Mouse (Mus musculus) limb, embryonic 14.5 days (tissue): ENCODE measurements at regions not wholly inside any gene's neighbourhood (a gene's known extent, or its start where the extent isn't known, plus 50 kb on each side); places are given as distances from the start of the nearest gene placed in this dataset.

Experiments
- ATAC-seq: fragments of 200-750 bp; cut with Nextera tagmentation; 2 replicates; pipeline ENCODE4 v1.8.0; 2017; ENCODE audit warnings: low read depth, moderate number of reproducible peaks, moderate TSS enrichment; ENCODE audit not compliant: low FRiP score
- DNase-seq: peaks from one replicate; pipeline ENCODE4 v3.0.0-alpha.2; 2015; ENCODE audit warnings: low spot score
- H3K27ac ChIP-seq: fragments of 300-500 bp; sonication (generic); replicated peaks from 2 replicates; pipeline ENCODE4 v1.5.1; 2014; ENCODE audit warnings: low read depth, mild to moderate bottlenecking, low read length, moderate library complexity, mixed read lengths
- H3K27me3 ChIP-seq: fragments of 300-500 bp; sonication (generic); 2 replicates; pipeline ENCODE4 v1.6.1; 2014; ENCODE audit warnings: low read length, mixed read lengths; ENCODE audit not compliant: control insufficient read depth, insufficient read depth
- H3K36me3 ChIP-seq: fragments of 300-500 bp; sonication (generic); 2 replicates; pipeline ENCODE4 v1.6.1; 2014; ENCODE audit warnings: mild to moderate bottlenecking, low read length, moderate library complexity, mixed read lengths; ENCODE audit not compliant: control insufficient read depth, insufficient read depth
- H3K4me1 ChIP-seq: fragments of 300-500 bp; sonication (generic); 2 replicates; pipeline ENCODE4 v1.6.1; 2014; ENCODE audit warnings: antibody characterized with exemption, low read length, mixed read lengths; ENCODE audit not compliant: control insufficient read depth, insufficient read depth
- H3K4me2 ChIP-seq: fragments of 300-500 bp; sonication (generic); replicated peaks from 2 replicates; pipeline ENCODE4 v1.6.1; 2014; ENCODE audit warnings: low read depth, mild to moderate bottlenecking, low read length, moderate library complexity; ENCODE audit not compliant: severe bottlenecking
- H3K4me3 ChIP-seq: fragments of 300-500 bp; sonication (generic); replicated peaks from 2 replicates; pipeline ENCODE4 v1.5.1; 2014; ENCODE audit warnings: low read length
- H3K9ac ChIP-seq: fragments of 300-500 bp; sonication (generic); 2 replicates; pipeline ENCODE4 v1.6.1; 2014; ENCODE audit warnings: mild to moderate bottlenecking, low read depth, low read length, moderate library complexity; ENCODE audit not compliant: severe bottlenecking
- H3K9me3 ChIP-seq: fragments of 300-500 bp; sonication (generic); 2 replicates; pipeline ENCODE4 v1.6.1; 2016; ENCODE audit warnings: low read length; ENCODE audit not compliant: control insufficient read depth
- POLR2A ChIP-seq: fragments of 200-500 bp; IDR thresholded peaks from 2 replicates; pipeline ENCODE4 v1.8.0; 2012; ENCODE audit warnings: inconsistent platforms, mild to moderate bottlenecking, moderate library complexity, borderline replicate concordance; ENCODE audit not compliant: insufficient read depth, insufficient read length; ENCODE audit errors: extremely low read depth
- WGBS: fragments of 180-500 bp; shearing (Covaris S2); extraction: QIAGEN DNeasy Blood & Tissue Kit; methylation state at CpG from one replicate; pipeline ENCODE4 v1.1.7; 2014; 5-methylcytosine and 5-hydroxymethylcytosine counted together

GRCm38 (mm10) chr5:37879668-37880380 lies 55.4 kb upstream of the Msx1 start:
- DNase-seq = no peak
- Histone ChIP-seq H3K4me1 (no peaks in the 10 kb centered on the region), H3K4me3 (no peak overlapping the region), H3K27me3 (no peaks in the 10 kb centered on the region), H3K4me2 (no peak overlapping the region), H3K27ac (no peak overlapping the region), H3K9ac (no peak overlapping the region), H3K36me3 (no peaks in the 10 kb centered on the region), H3K9me3 (no peaks in the 10 kb centered on the region)
- 61% methylated on average over 2 of the region's 2 CpGs for WGBS
- ATAC-seq = no peak
- TF ChIP-seq POLR2A = no peak

DNA sequence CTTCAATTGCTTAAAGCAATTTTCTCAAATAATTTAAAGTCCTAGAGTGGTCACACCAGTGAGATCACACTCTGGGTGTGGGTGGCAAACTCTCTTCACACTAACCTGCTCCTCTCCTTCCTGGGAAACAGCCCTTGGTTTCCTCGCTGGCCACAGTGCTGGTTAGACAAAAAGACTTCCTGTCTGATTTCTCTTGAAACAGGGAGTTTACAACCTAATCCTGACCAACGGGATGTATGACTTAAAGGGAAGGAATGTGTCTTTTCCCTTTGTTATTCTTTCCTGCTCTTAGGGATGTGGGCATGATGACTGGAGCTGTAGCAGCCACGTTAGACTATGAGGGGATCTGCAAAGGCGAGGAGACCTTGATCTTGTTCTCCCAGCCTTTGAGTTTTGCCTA lies 51.9 kb upstream of the Msx1 start:
- TF ChIP-seq POLR2A = no peak
- Histone ChIP-seq H3K9me3 (no peaks in the 10 kb centered on the region), H3K4me3 (no peak overlapping the region), H3K9ac (no peak overlapping the region), H3K4me1 (no peaks in the 10 kb centered on the region), H3K27ac (no peak overlapping the region), H3K4me2 (no peak overlapping the region), H3K36me3 (no peaks in the 10 kb centered on the region), H3K27me3 (no peaks in the 10 kb centered on the region)
- WGBS = 60% methylated on average over 4 of the region's 4 CpGs
- DNase-seq (no peak), ATAC-seq (no peak)

- TF ChIP-seq POLR2A = no peak
- no peak for ATAC-seq
These were observed 51.1 kb upstream of the Msx1 start for GRCm38 (mm10) chr5:37875452-37875851.

GRCm38 (mm10) chr5:37874784-37875281 lies 50.5 kb upstream of the Msx1 start:
- no peaks in the 10 kb centered on the region for H3K9me3 ChIP-seq
- H3K4me3 ChIP-seq = no peak overlapping the region
- no peak for ATAC-seq
- H3K27me3 ChIP-seq = no peaks in the 10 kb centered on the region
- WGBS = 74% methylated on average over 6 of the region's 6 CpGs
- DNase-seq = no peak
- no peak for TF ChIP-seq POLR2A
- no peak overlapping the region for H3K9ac ChIP-seq
- no peaks in the 10 kb centered on the region for H3K4me1 ChIP-seq
- H3K36me3 ChIP-seq = no peaks in the 10 kb centered on the region
- no peak overlapping the region for H3K4me2 ChIP-seq
- no peak overlapping the region for H3K27ac ChIP-seq

More at GRCm38 (mm10) chr5:37875452-37875851, 51.1 kb upstream of the Msx1 start:
- Histone ChIP-seq H3K4me2 (no peak overlapping the region), H3K36me3 (no peaks in the 10 kb centered on the region), H3K4me3 (no peak overlapping the region), H3K27me3 (no peaks in the 10 kb centered on the region), H3K9me3 (no peaks in the 10 kb centered on the region), H3K9ac (no peak overlapping the region), H3K4me1 (no peaks in the 10 kb centered on the region), H3K27ac (no peak overlapping the region)
- WGBS = 87% methylated on average over 13 of the region's 13 CpGs
- DNase-seq = no peak
